Mouse (Mus musculus) large intestine, adult 2 months (tissue): ENCODE data around the gene Aanat. TPM values are rescaled to one million over a fixed set of nuclear protein-coding genes. Genes with fewer than 3 reads are reported as not detected.
"Not testable (repeated sequence)": the region's sequence is repeated elsewhere in the genome, so short reads cannot be mapped to it uniquely, and the experiment has no call there.

Experiments
- DNase-seq: peaks from one replicate; pipeline ENCODE4 v3.0.0-alpha.2; 2012; ENCODE audit warnings: low read depth, low spot score
- WGBS: fragments of 180-500 bp; shearing (Covaris S2); methylation state at CpG from one replicate; pipeline ENCODE4 v1.1.7; 2018; 5-methylcytosine and 5-hydroxymethylcytosine counted together
- polyA plus RNA-seq: library from polyadenylated mRNA; depleted of rRNA; stranded (reverse); fragments of >200 nt; gene quantifications from 2 replicates; pipeline ENCODE4 v1.2.3, GENCODE M21; 2012

Aanat gene
- polyA plus RNA-seq, 1 experiment: not detected

DNA sequence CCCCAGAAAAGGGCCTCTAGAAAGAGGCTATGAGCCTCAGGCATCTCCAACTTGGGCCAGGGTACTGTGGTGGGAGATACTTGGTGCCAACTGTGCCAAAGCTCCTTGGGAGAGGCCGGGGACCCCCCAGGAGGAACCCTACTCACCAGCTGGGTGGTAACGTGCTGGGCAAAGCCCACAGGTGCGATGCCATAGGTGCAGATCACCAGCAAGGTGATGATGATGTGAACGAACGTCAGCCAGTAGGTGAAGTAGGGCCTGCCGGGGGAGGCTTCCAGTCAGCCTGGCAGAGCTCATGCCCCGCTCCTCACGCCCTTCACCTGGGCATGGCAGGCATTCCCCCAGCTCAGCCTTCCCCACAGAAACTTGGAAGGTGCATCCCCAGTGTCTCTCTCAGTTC lies 15.8 kb downstream of the Aanat start:
- no peak for DNase-seq
- 92% methylated on average over 8 of the region's 8 CpGs for WGBS

DNA sequence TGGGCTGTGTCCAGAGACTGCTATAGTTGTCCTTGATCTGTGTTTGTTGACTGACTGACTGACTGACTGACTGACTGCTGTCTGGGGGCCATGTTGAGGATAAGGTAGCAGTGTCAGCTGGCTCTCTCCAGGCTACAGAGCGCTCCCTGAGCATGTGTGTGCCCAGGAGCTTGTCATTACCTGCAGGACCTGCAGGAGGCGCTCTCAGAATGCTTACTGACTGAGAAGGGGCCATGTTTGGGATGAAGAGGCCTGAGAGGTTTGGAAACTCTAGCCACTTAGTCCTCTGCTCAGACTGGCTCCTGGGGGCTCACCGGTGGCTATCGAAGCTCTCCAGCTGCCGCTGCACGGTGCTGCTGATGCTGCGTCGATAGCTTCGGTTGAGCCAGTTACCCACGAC lies 17.1 kb downstream of the Aanat start:
- DNase-seq: no peak
- 92% methylated on average over 10 of the region's 10 CpGs for WGBS

DNA sequence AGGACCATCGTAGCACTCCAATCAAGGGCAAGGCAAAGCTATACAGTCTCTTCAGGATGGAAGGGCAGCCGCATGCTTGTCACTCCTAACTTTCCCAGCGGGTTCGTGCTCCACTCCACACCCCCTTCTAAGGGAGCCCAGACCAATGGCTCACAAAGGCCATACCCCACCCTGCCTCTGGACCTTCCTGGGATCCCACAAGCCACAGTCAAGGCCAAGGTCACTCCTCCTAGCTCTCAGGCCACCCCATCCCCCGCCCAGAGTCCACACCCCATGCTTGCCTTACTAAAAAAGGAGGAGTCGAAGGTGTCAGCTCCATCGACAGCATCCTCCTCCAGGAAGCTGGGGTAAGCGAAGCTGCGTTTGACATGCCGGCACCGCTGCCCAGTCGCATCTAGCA lies 17.9 kb downstream of the Aanat start:
- 93% methylated on average over 12 of the region's 12 CpGs for WGBS
- DNase-seq: no peak

DNA sequence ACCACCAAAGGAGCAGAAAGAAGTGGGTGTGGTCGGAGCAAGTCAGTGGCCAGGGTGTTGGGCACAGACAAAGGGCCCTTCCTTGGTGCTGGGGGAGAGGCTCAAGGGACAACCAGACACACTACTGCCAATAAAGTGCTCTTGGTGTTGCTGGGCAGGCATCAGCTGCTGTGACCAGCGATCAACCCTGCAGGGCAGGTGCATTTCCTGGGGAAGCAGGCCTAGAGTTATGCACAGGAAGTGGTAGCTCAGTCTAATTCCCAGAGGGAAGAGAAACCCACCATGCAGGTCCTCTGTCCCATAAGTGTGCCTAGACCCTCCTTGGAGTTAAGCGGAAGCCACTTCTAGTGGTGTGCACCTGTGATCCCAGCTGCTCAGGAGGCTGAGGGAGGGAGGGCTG lies 21.5 kb downstream of the Aanat start:
- WGBS: 93% methylated on average over 3 of the region's 3 CpGs
- DNase-seq: no peak

DNA sequence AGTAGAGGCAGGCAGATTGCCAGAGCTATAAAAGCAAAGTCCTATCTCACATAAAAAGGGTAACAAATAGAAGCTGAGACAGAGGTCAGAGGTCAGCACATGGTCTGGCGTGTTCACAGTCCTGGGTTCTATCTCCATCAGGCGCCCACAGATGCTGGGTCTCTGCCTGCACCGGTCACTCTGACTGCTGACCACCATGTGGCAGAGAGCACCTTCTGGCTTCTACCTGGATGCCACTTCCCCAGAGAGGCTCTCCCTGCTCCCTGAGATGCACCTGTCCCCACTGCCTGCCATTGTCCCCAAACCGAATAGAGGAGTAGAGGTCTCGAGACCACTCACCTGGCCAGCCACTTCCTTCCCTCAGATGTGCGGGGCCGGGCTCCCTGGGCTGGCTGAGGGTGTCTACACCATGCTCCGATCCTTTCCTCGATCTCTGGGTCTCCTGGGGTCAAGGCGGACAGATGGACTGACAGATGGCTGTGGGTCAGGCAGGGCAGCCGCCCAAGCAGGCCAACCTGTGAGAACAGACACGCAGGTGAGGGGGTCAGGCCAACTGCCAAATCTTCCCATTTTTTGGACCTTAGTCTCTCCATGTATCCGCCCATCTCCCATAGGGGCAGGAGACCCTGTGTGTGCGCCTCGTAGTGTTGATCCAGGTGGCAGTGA lies 23.9 kb downstream of the Aanat start:
- WGBS: 84% methylated on average over 15 of the region's 15 CpGs
- DNase-seq: no peak

DNA sequence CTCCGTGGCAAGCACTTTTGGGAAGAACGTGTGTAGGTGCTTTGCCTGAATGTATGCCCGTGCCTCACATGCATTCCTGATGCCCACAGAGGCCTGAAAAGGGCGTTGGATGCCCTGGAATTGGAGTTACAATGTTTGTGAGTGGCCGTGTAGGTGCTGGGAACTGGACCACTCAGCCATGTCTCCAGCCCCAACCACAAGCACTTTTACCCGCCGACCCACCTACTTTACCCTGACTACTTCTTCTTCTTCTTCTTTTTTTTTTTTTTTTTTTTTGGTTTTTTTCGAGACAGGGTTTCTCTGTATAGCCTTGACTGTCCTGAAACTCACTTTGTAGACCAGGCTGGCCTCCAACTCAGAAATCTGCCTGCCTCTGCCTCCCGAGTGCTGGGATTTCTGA lies 24.9 kb downstream of the Aanat start:
- WGBS: 90% methylated on average over 9 of the region's 9 CpGs
- not testable (repeated sequence) for DNase-seq

DNA sequence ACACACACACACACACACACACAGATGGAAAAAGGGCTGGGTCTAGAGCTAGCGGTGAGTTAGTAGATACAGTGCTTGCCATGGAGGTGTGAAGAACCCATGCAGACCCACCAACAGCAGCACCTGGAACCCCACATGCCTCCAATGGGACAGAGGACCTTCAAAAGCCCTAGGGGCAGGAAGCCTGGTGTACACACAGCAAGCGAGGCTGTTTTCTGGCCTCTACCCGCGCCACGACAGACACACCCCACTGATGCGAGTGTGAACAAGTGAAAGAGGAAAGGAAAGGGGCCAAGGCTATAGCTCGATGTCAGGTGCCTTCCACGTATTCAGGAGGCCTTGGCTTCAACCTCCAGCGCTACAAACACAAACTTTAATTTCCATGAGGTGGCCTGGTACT lies 25.7 kb downstream of the Aanat start:
- WGBS: 88% methylated on average over 9 of the region's 9 CpGs
- no peak for DNase-seq

DNA sequence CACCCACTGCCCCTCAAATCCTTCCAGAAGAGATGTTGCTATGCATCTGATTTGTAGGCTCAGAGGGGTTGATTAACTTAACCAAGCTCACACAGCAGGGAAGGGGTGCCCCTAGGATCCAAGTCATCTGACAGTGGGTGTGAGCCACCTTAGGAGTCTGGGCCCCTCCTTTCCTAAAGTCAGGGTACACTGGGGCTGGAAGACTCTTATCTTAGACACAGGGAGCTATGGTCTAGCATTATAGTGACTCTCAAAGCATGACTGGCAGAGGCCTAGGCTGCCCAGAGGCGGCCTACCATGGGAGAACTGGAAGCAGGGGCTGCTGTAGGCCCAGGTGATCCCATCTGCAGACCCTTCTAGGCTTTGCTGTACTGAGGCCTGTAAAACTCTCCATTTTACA lies 26.3 kb downstream of the Aanat start:
- WGBS: 94% methylated on average over 1 of the region's 1 CpGs
- no peak for DNase-seq

DNA sequence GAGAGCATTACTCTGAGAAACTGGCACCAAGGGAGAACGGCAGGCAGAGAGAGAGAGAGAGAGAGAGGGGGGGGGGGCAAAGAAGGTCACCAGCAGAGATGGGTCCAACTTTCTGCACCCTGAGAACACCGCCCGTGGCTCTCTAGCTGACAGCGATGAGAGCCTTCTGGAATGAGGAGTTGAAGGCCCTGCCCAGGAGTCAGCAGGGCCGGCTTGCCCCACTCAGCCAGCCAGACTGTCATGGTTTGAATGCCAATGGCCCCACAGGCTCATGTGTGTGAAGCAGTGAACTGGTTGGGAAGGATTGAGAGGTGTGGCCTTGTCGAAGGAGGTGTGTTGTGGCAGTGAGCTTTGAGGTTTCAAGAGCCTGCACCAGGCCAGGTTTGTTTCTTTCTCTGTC lies 27.0 kb downstream of the Aanat start:
- no peak for DNase-seq
- 94% methylated on average over 6 of the region's 6 CpGs for WGBS

DNA sequence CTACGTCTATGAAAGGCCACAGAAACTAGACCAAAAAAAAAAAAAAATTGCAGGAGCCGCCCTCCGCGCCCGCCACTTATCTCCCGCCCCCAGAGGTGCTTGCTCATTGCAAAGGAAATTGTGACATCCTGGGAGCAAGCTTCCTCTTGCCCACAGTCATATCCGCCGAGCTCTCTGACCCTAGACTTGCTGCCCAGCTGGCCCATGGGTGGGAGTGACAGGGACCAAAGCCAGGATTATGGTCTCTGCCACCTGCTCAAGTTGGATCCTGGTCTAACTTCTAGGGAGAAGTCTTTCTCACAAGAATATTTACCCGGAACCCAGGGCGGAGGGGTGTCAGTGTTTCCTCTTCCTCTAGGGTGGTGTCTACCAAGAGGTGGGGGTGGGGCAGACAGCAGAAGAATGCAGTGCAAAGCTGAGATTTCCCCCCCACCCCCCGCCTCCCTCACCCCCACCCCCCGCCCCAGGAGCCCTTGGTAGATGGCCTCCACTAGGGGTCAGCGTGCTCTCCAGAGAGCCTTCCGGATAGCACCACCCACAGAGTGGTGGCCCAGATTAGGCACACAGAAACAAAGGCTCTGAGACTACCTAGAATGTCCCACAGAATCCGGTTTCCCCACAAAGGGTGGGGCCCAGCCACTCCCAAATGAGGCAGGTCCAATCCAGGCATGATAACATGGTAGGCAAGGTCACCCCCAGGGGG lies 29.7 kb downstream of the Aanat start:
- WGBS: 18% methylated on average over 15 of the region's 15 CpGs
- no peak for DNase-seq

DNA sequence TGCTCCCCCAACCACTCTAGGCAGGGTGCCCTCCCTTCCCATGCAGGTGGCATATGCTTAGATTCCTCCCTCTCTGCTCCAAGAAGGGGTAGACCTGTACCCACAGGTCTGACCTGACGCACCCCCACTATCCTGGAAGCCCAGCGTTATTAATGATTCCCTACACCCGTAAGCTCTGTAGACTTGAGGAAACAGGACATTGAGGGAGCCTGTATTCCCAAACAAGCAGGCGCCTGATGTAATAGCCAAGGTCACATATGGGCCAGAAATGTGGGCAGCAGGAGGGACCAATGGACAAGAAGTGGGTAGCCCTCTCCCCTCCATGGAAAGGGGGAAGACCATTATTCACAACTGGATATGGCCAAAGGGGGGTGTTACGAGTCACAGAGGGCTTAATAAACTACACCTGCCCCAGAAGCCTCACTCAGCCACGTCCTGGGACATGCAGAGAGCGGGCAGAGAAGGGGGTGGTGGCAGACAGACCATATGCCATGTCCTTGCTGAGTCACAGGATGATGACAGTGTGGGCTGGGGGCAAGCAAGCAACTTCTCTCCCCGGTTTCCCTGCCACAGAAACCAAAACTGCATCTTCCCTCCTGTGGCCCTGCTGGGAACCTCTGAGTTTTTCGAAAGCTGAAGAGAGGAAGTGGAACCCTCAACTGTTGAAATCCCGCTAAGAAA lies 30.3 kb downstream of the Aanat start:
- no peak for DNase-seq
- WGBS: 65% methylated on average over 10 of the region's 10 CpGs

DNA sequence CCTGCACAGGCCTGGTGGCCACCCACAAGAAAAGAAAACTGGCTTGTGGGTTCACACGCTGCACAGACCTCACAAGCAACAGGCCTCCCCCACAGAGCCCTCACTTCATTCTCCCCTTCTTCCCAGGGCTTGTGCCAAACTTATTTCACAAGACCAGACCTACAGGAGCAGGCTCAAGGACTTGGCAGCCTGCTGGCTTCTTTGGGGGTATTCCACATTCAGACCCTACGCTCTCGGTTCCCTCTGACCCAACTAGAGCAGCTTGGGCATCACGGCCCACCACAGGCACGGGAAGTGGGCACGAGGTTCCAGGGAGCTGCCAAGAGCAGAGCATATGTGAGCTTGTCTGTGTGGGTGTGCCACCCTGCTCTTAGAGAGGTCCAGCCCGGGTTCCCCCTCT lies 31.4 kb downstream of the Aanat start:
- no peak for DNase-seq
- 69% methylated on average over 7 of the region's 7 CpGs for WGBS

DNA sequence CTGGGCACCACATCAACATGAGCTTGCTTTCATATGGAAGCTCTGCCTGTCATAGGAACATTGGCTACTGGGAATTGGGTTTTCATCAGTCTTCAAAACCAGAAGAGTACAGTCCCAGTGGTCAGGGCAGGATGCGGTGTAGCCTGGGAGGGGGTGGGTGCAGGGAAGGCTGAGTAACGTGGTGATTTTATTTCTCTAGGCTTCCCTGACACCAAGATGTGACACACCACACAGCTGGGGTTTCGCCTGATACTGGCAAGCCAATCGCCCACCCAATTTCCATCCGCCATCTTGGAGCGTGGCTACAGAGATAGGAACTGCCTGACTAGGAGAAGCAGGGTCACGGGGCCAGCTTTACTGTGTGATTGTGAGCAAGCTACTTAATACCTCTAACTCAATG lies 32.4 kb downstream of the Aanat start:
- DNase-seq: no peak
- 95% methylated on average over 7 of the region's 7 CpGs for WGBS

DNA sequence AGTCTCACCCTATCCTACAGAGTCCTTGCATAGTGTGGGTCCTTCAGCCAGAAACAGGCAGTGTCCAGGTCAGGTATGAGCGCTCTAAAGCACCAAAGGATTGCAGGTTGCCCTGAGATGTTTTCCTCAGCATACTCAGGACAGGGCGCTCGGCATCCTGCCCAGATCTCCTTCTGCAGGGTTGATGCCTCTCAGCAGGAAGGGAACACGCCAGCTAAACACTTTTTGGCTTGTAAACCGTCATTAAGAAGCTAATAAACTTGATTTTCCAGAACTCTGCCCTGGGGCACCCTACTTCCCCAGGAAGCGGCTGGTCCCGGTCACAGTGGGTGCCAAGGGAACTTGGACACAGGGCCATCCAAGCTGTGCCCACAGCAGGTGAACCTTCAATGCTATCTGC lies 32.9 kb downstream of the Aanat start:
- 80% methylated on average over 7 of the region's 7 CpGs for WGBS
- no peak for DNase-seq

DNA sequence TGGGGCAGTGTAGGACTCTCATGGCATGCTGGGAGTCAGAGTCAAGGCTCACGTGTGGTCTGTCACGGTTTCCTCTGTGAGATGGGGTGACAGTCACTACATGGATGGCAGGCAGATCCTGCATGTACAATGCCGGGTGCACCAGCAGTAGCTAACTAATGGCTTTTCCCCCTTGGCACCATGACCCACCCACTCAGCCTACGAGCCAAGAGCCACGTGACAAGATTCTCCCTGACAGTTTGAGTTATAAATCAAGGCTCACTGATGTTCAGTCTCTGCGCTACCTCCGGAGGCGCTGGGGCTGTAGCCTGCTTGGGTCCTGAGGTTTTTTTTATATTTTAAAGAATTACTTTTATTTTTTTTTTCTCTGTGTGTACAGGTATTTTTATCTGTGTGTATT lies 33.3 kb downstream of the Aanat start:
- no peak for DNase-seq
- WGBS: 74% methylated on average over 8 of the region's 8 CpGs

DNA sequence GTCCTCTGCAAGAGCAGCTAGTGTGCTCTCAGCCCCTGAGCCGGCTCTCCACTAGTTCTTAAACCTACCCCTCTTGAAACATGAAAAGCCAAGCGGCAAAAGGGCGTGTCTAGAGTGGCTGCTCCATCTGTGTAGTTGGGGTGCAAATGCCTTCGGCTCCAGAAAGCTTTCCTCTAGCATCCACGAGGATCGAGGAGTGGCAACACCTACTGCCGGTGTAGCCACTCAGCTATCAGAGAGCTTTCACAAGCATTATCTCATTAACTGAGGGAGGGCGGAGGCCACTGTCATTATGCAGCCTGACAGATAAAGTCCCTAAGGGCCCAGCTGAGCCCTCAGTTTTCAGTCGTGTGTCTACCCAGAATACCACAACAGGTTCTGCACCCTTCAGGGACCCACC lies 33.8 kb downstream of the Aanat start:
- WGBS: 40% methylated on average over 9 of the region's 9 CpGs
- no peak for DNase-seq

DNA sequence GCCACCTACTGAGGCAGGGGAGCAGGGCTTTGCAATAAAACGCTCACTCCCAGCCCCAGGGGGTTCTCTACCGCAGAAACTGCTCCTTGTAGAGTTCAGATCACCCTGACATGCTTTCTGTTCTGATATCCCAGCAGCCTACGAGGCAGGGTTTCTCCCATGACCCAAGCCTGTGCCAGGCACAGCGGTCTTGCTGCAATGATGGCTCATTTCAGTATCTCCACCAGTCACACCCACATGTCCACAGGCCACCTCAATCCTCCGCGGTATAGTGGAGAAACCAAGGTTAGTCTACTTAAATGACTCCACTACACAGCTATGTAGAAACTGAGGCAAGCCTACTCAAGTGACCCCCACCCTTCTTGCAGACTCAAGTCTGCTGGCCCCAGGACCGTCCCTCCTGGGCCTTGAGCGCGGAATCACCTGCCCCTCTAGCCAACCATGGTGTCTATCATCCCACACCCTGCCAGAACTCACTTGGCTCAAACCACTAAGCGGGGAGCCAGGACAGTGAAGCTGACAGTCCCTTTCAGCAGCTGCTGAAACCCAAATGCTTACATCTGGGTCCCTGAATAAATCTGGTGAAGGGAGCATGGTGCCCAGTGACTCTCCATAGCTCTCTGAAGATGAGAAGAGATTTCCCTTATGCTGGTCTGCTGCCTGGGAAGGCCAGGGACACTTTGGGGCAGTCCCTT lies 34.5 kb downstream of the Aanat start:
- 76% methylated on average over 10 of the region's 10 CpGs for WGBS
- DNase-seq: no peak

DNA sequence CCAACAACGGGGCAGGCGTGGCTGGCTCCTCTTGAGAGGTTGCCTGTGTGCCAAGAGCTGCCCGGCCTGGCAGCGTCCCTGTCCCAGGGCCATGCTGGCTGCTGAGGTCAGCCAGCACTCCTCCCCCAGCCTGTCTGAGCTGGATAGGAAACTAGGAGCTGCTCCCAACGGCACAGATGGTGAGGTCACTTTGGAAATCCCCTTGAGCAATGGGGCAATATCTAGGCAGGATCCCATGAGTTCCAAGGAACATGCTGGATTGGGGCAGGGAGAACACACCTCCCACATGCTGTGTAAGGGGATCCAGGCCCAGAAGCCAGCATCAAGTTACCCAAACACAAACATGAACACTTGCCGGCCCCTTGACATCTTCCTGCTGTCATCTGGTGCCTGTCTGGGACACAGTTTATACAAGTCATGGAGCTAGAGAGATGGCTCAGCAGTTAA lies 35.0 kb downstream of the Aanat start:
- DNase-seq: no peak
- 4% methylated on average over 6 of the region's 6 CpGs for WGBS

DNA sequence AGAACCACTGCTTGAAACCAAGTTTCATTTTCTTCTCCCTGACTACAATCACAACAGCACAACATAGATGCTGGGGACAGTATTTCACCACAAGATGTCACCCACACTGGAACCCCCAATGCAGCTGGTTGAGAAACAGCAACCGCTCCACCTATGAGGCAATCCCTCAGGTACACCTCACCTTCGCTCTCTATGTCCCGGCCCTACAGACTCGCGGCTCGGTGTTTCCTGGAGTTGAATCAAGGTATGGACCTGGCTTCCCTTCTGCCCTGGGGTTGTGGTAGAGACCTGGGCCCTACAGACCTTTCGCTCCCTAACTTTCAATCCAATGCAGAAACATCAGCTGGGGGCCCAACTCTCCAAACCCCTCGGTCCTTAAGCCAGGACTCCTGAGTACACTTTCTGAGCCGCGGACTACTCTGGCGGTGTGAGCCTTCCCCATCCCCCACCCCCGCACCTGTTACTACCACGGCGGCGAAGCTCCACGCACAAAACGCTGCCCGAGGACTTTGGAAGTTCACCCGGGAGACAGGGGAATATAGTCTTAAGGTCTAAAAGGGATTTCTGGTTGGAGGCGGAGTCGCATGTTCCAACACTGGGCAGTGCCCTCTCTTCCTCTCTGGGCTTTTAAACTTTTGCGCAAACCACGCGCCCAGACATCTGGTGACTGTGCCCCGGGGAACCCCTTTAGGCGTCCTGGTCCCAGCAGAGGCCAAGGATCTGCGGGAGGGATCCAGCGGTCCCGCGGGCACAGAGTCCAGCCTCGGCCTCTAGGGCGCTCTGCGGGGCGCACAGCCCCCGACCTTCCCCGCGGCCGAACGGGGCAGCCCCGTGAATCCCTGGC lies 37.3 kb downstream of the Aanat start:
- DNase-seq: no peak
- WGBS: 7% methylated on average over 40 of the region's 40 CpGs
